Mouse (Mus musculus) kidney, postnatal 36 days (tissue): ENCODE measurements at regions not wholly inside any gene's neighbourhood (a gene's known extent, or its start where the extent isn't known, plus 50 kb on each side); places are given as distances from the start of the nearest gene placed in this dataset.

Experiments
- DNase-seq, 2 experiments: peaks; one replicate each; pipeline ENCODE4 v3.0.0; 2021 to 2022; ENCODE audit warnings: mixed read lengths in 2 of 2

DNA sequence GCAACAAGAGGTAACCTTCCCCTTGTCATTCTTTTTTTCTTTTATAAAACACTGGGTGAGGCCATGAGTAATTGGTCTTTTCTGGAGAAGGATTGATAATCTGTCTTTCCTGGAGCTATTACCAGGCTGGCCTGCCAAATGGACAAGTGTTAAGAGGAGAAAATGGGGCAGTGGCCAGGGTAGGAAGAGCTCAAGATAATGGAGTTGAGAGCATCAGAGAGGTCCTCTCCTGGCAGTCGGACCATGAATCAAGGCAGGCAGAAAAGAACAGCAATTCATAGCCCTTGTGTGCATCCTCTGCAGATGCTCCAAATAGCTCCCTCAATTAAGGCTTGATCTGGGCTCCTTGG is 208.2 kb downstream of the Rpl10-ps3 start:
- DNase-seq, result no peak

DNA sequence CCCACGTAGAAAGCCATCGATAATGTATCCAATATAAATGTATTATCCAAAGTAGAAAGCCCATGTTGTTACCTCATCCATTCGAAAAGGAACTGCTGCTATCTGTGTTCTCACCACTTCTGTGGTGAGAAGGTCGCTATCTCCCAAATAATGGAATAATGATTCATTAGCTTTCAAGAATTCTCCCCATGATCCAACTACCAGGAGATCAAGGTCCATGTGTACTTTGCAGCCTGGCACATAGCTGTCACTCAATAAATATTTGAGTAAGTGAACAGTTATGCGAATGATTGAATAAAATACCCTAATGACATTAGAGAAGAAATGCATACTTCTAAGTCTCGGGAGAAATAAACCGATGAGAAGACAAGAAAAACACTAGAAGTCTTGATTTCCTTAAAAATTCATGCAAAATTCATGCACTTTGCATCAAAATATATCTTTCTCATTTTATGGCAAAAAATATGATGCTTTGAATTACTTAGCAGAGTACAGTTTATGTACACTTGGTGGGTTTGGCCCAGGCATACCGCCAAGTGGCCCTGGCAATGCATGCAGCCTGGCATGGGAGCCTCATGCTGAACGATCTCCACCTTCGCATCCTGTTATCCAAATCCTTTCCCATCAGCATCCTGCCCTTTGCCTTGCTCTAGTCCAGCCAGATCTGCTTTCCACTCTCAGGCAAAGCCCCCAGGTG is 208.7 kb downstream of the Rpl10-ps3 start:
- DNase-seq, result no peak

DNA sequence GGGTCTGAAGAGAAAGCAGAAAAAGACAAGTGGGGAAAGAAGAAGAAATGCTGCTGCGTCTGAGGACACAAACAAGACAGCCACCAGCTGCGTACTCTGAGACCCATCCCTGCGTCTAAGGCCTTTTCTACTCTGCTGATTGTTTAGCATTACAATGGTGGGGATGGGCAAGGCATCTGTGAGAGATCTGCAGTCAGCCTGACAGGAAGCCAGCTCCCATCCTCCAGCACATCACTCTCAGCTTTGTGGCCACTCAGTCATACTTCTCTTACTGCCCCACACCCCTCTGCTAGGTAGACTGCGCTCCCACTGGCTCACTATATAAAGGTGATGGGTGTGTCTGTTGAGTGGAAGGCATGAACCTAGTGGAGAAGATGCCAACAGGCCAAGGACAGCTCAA is 220.5 kb downstream of the Rpl10-ps3 start:
- DNase-seq, result no peak

DNA sequence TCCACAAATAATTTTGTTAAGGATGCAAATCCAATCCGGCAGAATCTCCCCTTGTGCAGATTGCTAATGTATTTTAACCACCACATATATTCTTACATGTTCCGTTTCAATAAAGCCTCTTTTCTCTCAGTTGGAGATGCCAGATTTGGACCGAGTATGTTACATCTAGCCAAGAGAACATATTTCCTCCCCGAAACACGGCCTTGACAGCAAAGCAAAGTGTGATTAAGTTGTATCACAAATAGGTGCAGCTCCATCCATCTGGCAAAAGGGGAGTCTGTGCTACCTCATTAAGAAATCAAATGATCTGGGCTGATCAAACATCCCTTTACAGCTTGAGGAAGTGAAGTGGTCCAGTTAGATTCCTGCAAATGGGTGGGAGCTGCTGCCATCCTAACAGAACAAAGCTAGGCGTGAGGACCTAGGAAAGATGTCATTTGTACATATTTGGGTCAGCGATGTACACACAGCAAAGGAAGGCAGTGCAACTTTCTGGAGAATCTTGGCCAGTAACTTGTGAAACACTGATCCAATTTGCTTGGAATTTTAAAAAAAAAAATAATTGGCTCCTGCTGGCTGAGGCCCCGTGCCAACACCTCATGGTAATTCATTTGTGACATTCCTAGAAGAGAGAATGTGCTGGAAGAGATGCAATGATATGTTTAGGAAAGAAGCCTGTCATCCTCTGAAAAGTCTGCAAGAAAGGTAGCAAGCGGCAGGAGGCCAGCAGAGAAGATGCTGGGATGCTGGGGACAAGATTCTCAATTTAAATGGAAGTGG is 223.8 kb downstream of the Rpl10-ps3 start:
- DNase-seq, result peak in 1 of 2 experiments; percentile 36

DNA sequence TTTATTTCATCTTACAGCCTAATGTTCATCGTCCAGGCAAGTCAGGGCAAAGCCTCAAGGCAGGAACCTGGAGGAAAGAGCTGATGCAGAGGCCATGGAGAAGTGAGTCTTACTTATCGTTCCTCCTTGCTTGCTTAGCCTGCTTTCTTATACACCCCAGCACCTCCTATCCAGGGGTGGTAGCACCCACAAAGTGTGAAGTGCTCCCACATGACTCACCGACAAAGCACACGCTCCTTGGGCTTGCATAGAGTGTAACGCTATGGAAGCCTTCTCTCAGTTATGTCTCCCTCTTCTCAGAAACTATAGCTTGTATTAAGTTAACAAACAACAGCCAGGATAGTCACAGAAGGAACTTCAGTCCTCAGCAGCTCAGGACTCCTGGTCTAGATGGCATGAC is 225.4 kb downstream of the Rpl10-ps3 start:
- no peak for DNase-seq

DNA sequence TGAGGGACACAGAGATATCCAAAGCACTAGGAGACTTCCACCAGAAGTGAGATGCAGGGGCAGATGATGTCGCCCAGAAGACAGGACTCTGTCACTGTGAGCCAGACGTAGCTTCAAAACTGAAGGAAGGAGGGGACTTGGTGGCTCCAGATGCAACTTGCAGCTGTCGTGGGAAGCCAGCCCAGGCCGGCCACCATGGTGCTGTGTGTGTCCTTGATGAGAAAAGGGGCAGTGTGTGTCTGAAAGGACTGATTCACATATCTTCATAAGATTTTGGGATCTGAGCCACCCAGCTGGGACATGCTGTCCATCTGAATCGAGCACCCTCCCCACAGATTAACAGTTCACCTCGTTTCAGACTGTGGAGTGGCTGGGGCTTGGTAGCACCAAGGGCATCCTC is 226.2 kb downstream of the Rpl10-ps3 start:
- no peak for DNase-seq

DNA sequence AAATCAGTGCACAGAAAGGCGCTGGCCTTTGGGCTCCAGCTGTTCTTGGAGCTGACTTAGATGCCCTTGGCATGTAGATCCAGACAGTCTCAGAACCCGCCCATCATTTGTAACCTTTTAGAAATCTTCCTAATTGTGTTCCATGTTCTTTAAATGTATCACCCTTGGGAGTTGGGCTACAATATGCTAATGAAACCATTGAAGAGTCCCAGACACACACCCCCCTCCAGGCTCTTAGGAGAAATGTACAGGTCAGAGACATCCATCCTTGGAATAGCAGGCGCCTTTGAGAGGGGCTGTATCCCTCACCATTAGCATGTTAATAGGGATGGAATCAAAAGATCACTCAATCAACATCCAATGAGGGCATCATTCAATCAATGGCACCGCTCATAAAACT is 238.2 kb downstream of the Rpl10-ps3 start:
- no peak for DNase-seq

DNA sequence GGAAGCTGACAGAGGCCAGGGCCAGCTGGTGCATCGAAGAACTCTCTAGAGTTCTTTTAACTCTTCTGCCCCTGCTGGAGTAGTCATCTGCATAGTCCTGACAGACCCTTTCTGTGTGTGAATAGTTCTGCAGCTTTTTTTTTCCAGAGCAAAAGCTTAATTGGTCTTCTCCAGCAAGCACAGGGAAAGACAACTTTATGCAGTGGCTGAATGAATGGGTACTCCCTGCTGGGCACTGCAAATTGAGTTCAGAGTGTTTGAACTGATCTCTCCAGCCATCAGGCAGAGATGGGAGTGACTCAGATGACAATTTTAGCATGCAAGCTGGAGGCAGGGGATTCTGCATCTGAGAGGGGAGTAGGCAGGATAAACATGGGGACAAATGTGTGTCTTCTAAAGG is 242.0 kb downstream of the Rpl10-ps3 start:
- no peak for DNase-seq

DNA sequence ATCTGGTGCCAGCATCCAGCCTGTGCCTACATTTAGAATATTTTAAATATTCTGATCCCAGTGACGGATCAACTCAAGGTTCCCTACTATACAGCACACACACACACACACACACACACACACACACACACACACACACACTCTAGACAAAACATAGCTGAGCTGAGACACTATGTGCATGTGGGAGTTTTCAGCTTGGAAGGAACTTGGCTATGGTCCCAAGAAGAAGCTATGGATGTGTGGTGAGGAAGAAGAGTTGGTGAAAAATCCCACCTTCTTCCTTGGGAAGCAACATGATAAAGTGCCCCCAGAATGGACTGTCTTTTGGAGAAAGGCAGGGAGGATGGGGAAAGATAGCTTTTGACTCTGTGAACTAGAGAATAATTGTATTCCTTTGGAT is 243.7 kb downstream of the Rpl10-ps3 start:
- no peak for DNase-seq

DNA sequence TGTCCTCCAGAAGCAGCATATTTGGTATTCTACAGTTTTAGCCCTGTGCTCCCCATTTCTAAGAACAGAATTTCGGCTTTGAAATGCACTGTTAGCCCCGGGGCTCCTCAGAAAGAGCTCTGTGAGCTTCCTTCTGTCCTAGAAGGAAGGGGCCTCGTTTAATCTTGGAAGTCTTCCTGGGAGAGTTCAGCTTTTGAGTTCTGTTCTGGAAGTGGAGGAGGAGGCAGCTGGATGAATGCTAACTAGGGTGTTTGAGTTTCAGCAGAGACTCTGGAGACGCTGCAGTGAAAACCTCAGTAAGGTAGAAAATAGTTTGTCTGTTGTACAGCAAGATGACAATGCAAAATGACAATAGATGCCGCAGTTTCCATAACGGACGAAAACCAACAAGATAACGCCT is 253.8 kb downstream of the Rpl10-ps3 start:
- DNase-seq, result no peak

DNA sequence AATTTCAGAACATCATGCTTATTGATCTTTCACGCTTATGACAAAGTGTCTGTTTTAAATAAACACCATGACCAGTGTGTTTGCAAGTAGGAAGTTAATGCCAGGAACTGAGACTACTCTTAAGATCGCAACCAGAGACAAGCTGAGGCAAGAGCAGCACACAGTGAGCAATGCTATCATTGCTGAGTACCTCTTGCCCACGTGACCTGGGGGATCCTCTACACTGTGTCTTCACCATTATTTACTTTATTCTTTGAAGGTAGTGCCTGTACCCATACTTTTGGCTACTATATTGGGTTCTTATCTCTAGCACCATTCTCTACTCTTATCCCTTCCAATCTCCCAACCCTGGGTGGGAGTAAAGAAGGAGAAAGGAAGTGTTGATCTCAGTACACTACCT is 254.9 kb downstream of the Rpl10-ps3 start:
- DNase-seq, result no peak

DNA sequence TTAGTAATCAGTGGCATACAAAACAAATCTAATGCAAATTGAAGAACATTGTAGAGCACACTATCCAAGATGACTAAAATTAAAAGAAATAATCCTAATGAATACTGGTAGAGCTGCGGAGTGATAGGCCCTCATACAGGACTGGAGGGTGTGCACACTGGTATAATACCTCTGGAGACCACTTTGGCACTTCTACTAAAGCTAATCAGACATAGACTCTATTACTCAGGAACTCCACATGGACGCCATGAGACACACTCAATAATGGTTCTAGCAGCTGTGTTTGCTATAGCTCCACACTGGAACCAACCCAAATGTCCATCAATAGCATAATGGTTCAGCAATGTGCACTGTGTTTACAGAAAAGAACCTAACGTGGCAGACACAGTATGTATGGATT is 264.6 kb downstream of the Rpl10-ps3 start:
- DNase-seq, result no peak

DNA sequence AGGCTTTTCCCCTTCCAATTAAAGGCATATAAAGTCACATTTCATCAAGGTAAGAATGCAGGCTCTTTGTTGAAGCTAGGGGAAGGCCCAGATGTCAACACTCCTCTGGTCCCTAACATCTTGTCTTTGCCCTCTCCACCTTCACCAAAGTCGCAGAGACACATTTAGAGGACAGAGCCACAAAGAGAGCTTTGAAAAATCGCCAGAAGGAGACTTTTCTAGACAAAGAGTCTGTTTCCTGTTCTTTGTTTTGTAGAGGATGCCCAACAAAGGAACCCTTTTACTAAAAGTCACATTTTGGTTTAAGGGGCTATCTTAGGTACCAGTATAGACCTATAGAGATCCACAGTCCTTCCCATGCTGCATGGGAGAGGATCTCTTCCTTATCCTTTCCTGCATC is 269.9 kb upstream of the Ncam1 start:
- no peak for DNase-seq

DNA sequence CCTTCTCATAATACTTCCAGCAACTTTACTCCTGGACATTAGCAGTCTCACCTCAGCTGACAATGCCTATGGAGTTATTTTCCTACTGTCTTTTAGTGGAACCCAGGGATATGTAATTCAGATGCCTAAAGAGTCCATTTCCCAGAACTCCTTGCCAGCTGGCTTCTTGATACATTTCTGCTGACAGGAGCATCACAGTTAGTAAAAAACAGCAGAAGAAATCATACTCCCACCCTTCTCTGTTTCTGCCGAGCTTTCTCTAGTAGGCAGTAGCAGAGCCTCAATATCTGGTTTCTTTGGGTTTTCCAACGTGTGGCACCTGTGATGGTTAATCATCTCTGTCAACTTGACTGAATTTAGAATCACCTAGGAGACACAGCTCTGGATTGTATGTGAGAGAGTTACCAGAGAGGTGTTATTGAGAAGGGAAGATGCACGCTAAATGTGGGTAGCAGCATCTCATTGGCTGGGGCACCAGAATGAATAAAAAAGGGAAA is 269.1 kb upstream of the Ncam1 start:
- no peak for DNase-seq

DNA sequence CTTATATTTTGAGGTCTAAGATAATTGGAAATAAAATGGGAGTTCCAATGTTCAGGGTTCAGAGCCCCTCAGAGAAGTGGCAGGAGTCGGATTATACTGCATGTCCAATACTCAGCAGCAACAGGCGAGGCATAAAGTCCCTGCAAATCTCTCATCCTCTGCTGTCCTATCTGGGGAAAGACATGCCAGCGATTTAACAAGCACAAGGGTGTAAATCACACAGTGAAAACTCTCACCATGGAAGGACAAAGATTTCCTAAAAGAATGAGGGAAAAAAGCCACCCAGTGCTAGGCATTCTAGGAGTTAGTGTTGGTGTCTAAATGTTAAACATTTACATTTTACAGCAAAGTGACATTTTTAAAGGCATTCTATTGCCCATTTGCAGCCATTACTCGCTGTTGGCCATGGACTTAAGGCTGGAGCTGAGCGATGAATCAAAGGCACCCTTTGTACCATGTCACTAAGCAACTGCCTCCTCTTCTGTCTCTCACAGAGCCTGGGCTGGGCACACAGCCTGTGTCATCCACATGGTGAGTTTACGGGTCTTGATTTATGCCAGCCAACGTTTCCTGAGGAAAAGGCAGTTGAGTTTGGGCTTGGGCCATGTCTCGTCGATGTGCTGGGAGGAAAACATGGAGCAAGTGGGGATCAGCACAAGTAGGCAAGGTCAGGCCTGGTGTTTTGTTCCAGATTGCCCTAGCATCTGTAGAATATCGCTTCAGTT is 265.9 kb upstream of the Ncam1 start:
- DNase-seq, result no peak

DNA sequence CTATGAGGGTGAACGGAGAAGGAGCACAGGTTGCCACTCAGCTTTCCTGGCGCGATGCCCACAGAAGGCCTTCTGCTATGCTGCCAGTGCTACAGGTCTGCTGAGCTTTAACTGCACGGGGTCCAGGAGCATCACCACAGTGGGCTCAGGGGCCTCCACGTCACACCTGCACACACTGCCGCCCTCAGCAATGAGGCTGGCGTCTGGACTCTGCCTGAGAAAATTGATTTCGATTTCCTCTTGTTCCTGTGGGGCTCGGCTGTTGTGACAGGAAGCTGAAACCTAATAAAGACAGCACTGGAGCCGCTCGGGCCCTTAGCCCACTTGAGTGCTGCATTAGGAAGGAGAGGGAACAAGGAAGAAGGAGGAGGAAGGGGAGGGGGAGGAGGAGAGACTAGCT is 239.5 kb upstream of the Ncam1 start:
- peak; percentile 2 to 26 for DNase-seq

DNA sequence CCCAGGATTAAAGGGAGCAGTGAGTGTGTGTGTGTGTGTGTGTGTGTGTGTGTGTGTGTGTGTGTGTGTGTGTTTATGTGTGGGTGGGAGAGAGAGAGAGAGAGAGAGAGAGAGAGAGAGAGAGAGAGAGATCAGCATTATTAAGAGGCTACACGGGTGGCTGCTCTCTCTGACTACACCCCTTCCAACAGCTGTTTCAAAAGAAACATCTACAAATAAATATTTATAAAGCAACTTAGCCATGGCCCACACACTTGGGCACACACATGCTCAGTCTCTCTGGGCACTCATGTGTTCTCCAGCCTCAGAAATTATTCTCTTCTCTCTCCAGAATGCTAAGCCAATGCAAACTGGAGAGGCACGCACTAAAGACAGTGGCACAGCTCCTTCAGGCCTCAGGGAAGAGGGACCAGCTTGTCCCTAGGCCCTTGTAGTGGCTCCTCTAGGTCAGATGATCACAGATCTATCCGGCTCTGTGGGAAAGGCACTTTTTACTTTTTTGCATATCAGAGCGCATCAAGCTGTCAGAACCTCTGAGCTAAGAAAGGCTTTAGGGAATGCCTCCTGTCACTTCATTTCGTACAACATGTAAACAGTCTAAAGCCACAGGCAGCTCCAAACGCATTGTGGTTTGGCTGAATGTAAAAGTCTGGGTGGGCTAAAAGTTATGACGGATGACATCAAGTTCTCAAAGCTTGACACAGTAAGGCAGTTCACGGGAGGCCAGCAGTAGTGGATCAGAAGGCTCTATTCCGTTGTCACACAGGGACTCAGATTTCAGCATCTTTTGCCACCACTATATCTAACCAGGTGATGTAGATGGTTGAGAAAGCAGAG is 233.8 kb upstream of the Ncam1 start:
- DNase-seq, result no peak

DNA sequence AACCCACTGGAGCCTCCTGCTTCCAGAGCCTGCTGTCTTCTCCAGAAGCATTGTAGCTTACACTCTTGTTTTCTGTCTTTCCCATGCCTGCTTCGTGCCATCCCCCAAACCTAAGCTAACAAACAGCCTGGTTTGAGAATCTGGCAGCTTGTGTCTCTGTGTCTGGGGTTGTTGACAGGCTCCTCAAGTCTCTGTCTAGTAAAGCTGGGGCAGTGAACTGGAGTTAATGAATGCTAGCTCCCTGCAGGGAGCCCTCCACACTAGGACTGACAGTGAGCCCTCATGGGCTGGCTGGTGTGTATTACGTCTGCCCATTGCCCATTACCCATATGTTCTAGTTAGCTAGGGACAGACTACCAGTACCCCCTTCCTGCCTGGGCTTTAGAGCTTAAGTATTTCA is 232.6 kb upstream of the Ncam1 start:
- no peak for DNase-seq

DNA sequence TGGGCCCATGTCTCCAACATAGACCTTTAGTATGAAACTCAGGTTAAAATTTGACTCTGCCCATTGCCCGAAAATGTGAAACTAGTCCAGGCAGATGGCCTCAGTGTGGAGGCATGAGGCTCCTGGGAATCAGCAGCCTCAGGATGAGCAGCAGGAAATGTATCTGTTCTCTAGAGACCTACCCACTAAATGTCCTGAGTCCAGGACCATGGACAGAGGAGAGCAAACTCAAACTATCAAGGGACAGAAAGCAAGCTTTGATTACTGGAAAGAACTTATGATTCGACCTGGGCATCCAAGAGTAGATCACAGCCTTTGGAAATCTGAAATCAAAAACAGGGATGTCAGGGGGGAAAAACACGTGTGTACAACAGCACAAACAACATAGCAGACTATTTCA is 230.3 kb upstream of the Ncam1 start:
- DNase-seq, result peak; percentile 8 to 50

DNA sequence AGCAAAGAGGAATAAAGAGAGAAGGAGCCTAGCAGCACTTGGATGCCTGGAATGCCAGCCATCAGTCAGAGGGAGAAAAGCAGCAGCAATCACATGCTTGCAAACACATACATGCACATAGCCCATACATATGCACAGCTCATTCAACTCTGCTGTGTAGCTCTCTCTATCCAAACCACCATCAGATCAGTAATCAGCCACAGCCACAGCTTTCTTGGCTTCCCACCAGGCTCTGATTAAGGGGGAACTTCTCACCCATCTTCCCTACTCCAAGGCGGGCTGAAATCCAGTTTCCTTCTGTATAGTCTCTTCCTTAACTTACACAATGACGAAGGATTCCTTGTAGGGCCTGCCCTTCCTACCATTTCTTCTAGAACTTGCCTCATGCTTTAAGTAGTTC is 229.8 kb upstream of the Ncam1 start:
- DNase-seq, result no peak

DNA sequence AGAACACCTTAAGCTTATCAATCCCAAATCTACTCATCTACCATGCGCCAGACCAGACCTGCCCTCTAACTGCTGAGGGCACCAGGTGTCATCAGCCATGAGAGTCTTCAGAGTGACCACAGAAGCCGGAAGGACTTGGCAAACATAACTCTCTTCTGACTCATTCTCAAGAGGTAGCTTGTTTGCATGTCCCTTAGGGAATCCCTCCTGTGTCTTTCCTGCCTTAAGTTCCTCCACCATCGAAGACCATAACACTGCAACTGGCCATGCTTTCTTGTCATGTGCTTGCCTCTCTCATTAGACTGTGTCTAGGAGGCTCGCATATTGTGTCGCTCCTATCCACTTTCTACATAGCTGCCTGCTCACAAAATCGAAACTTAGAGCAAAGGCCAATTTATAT is 226.1 kb upstream of the Ncam1 start:
- DNase-seq, result no peak

DNA sequence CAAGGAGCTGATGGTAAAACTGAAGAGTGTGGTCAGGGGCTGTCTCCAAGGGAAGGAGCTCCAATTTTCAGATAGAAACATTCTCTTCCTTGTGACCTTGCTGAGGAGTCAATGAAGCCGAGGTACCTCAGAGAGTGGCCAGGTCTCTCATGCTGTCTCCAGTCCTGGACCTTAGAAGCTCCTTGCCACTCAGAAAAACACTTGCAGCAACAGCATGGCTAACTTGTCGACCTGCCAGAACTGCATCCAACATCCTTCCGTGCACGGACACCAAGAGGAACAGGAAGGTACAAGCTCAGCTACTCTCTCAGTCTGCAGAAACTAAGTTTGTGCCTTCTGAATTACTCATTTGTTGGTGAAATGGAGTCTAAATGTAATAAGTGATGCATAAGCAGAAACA is 214.9 kb upstream of the Ncam1 start:
- DNase-seq, result no peak
